Comparison of ENCODE assay signal across 8 mouse cellular contexts in genomic region chr2:5636801-5637742, GRCm38 (mm10).
A peak's percentile ranks its signal among the peaks of the same experiment; 100 is the strongest.
DNase-seq lines count a peak whose midpoint lies in the region; ATAC-seq lines count a peak whose summit lies in the region.

No protein-coding gene starts in this region.

- DNase-seq in lung, postnatal 10 days = peak; percentile 33
- DNase-seq in lung, postnatal 25 days (ENCODE audit: low spot score) = no peak
- peak; percentile 67 to 77 for DNase-seq in frontal cortex, postnatal 36 days (ENCODE audit: low spot score in 2 of 2)
- peak; percentile 83 for DNase-seq in right cerebral cortex, adult 18-20 months
- no peak for DNase-seq in kidney, postnatal 36 days
- no peak for DNase-seq in kidney, postnatal 10 days
- no peak for DNase-seq in lung, adult 18-20 months

- peak; percentile 67 for ATAC-seq in cerebellum, adult (ENCODE audit: insufficient number of reproducible peaks, low FRiP score, low TSS enrichment)

Comparison
In these comparisons a context has a peak if more than half of its experiments do, and no peak if none do; other contexts are left out.
1. DNase-seq: peak in lung, postnatal 10 days (single experiment), frontal cortex, postnatal 36 days (2 of 2) and right cerebral cortex, adult 18-20 months (single experiment); none in lung, postnatal 25 days (single experiment), kidney, postnatal 36 days (0 of 2), kidney, postnatal 10 days (single experiment) and lung, adult 18-20 months (0 of 2).